Mouse (Mus musculus) layer of hippocampus, adult 8-10 months (tissue): ENCODE results near the gene Cep44. TPM values are rescaled to one million over a fixed set of nuclear protein-coding genes. Genes with fewer than 3 reads are reported as not detected.

ENCODE experiments used
- DNase-seq, 2 experiments: peaks; one replicate each; pipeline ENCODE4 v3.0.0; 2022; ENCODE audit warnings: low spot score in 2 of 2
- total RNA-seq, 4 experiments: library from RNA; stranded (reverse); gene quantifications; 2 replicates each; pipeline ENCODE4 v1.2.4; 2022

Cep44 gene
- total RNA-seq: 10 to 100 TPM; 20.6 to 26.9 (median 24.8) TPM

- DNase-seq: peak; percentile 76 to 78
These were observed at the start of gene Cep44, which contains the start of gene Fbxo8 for GRCm38 (mm10) chr8:56550558-56551360. Cep44 (minus strand) TSS chr8:56551047. Fbxo8 (plus strand) TSS chr8:56551090.

GRCm38 (mm10) chr8:56591502-56591901, 40.7 kb upstream of the Cep44 start:
- no peak for DNase-seq

- no peak for DNase-seq
These were observed 40.2 kb upstream of the Cep44 start for GRCm38 (mm10) chr8:56591084-56591483.

- DNase-seq: no peak
These were observed 38.2 kb upstream of the Cep44 start for GRCm38 (mm10) chr8:56589004-56589403.

DNA sequence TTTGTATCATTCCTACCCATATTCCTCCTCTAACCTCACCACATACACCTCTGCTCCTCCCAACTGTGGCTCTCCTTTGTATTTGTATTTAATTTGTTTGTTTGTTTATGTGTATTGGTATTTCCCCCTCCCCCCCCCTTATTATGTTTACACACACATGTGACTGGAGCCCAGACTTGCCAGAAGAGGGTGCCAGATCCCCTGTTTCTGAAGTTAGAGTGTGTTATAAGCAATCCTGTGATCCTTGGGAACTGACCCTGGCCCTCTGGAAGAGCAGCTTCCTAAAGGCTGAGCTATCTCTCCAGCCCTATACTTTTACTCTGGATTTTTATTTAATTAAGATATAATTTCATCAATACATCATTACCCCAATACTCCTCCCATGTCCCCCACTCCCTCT, 32.0 kb upstream of the Cep44 start:
- DNase-seq: no peak

GRCm38 (mm10) chr8:56580918-56581317, 30.1 kb upstream of the Cep44 start:
- DNase-seq: no peak

DNA sequence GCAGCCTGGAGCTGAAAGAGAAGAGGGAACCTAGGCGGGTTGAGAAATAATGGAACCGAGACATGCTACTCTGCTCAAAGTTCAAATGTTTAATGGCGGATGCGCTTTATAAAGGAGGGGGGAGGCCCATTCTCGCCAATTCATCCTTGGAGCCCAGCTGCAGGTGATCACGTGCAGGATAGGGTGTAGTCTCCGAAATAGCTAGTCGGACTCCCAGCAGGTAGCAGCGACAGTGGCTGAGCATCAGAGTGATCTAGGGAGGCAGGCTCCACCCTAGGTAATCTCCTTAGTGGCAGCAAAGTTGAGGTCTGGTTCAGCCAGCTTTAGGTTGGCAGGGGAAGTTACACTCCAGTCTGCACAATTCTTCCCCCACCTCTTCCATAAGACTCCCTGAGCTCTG, 16.0 kb upstream of the Cep44 start:
- DNase-seq: no peak

- DNase-seq: no peak
These were observed 13.7 kb upstream of the Cep44 start for GRCm38 (mm10) chr8:56564399-56565047.

DNA sequence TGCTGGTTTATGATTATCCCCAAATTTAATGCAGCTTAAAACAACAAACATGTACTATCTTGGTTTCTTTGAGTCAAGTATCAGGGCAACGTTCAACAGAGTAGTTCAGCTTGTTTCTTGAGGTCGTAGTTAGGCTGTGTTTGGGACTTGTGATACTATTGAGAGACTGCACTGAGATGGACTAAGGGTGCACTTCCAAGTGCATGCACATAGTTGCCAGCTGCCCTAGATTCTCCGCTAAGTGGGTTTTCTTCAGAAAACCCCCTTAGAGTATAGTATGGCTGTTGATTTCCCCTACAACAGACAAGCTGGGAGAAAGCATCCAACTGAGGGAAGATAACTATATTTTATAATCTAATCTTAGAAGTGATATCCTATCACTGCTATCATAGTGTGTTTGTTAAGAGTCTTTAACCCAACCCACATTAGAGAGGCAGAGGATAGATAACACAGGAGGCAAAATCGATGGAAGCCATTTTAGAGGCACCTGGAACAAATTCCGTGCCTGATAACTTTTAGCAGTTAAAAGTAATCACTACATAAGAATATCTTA, 1.8 kb upstream of the Cep44 start:
- no peak for DNase-seq

DNA sequence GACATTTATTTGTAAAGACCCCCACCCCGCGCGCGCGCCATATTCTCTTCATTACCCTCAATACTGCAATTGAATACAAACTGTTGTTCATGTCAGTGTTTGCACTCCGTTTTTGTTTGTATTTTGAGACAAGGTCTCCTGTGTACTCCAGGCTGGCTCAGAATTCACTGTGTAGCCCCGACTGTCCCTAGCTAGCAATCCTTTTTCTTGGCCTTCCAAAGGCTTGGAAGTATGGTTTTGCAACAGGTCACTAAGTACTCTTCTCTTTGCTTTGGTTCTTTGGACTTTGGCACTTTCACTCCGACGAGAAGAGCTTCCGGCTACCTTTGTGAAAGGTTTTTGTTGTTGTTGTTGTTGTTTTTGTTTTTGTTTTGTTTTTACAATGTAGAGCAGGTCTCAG, 1.2 kb upstream of the Cep44 start:
- no peak for DNase-seq

DNA sequence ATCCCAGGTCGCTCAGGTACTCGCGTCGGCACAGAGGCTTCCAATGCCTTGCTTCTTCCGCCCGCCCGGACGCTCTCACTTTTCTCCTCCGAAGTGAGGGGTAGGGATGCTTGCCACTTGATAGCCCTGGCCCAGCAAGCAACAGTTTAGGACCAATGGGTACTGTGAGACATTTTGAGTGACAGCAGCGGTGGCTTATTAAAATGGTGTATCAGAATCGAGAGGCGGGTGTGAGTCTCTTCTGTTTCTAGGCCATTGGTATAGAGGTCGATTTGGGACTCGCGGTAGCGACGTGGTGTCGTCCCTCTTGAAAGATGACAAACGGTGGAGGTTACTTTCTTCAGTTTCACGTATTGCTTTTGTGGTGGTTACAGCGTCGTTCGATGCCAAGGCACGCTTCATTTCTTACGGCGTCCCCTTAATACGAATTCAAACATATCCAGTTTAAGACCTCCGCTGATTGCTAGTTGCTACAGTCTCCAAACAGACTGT, 560 bp upstream of the Cep44 start:
- peak; percentile 92 for DNase-seq

- DNase-seq: no peak
These were observed 3.0 kb downstream of the Cep44 start for GRCm38 (mm10) chr8:56547866-56548265.

GRCm38 (mm10) chr8:56540706-56541105, 10.1 kb downstream of the Cep44 start:
- DNase-seq: no peak

DNA sequence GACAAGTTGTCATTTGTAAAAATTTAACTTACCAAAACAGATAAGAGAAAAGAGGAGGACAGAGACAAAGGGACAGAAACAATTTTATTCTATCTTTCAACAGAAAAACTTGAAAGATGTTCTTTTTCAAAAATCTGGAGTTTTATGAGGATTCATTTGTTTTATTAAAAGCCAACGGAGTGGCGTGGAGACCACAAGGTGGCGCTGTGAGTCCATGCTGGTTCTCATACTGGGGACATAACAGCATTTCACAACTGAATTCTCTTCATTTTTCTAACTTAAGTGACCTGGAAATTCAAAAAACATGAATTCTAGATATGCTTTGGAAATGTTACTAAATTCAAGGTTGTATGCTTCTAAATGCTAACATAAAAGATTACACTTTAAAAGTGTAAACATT, 20.5 kb downstream of the Cep44 start:
- peak in 1 of 2 experiments; percentile 40 for DNase-seq

GRCm38 (mm10) chr8:56528869-56529268, 22.0 kb downstream of the Cep44 start:
- no peak for DNase-seq

- DNase-seq: no peak
These were observed 29.8 kb downstream of the Cep44 start for GRCm38 (mm10) chr8:56521051-56521450.

GRCm38 (mm10) chr8:56520249-56520648, 30.6 kb downstream of the Cep44 start:
- DNase-seq: no peak

- DNase-seq: no peak
These were observed 32.0 kb downstream of the Cep44 start for GRCm38 (mm10) chr8:56518848-56519247.

DNA sequence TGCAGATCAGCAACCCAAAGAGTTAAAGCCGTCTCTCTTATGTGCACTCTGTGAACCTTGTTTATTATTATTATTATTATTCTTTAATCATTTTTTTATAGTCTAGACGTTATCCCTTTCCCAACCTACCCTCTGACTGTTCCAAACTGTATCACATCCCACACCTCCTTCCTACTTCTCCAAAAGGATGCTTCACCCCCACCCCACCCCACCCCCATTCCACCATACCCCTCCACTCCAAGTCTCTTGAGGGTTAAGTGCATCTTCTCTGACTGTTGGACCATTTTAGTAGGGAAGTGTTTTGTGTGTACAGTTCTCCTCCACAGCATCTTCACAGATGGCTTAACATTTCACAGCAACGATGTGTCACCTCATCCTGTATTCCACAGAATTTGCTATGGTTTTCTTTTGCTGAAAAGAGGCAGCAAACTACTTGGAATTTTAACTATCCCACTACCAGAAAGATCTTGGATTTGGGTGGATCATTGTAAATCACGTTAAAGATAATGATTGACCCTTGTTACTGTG, 41.8 kb downstream of the Cep44 start:
- DNase-seq: no peak

GRCm38 (mm10) chr8:56508318-56508951, 42.4 kb downstream of the Cep44 start:
- DNase-seq: no peak

DNA sequence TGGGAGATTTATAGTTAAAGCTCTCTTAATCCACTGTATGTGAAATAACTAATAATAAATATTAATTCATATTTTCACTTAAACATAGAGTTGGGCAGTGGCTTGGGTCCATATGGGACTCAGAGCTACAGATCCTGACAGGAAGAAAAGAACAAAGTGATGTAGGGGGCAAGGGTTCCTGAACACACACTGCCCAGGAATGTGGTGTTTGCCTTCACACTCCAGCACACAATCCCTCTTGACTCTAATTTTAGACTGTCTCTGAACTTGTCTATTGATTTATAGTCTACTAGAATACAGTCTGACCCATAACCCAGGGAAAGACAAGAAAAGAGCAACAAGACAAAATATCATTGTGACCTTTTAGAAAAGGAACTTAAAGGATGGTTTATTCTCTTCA, 48.9 kb downstream of the Cep44 start:
- no peak for DNase-seq

- DNase-seq: no peak
These were observed 61.4 kb downstream of the Cep44 start for GRCm38 (mm10) chr8:56489496-56489895.
